Mouse (Mus musculus): ENCODE data around the gene Odf2l. TPM values are rescaled to one million over a fixed set of nuclear protein-coding genes. Genes with fewer than 3 reads are reported as not detected.

Gene Odf2l
- 4.5 and 5.4 TPM in 2 replicates for polyA plus RNA-seq (2012; rRNA removed)

- no peak for DNase-seq (ENCODE audit: low read depth)
Measured at GRCm38 (mm10) chr3:145118254-145119001, at the start of gene Odf2l. Gene Odf2l, plus strand, starts transcription at chr3:145118588.

GRCm38 (mm10) chr3:145068964-145069363 lies 49.4 kb upstream of the Odf2l start:
- DNase-seq (ENCODE audit: low read depth): no peak

GRCm38 (mm10) chr3:145072339-145072738 lies 46.0 kb upstream of the Odf2l start:
- DNase-seq (ENCODE audit: low read depth): no peak

- DNase-seq (ENCODE audit: low read depth): no peak
Measured at GRCm38 (mm10) chr3:145078405-145078804, 40.0 kb upstream of the Odf2l start.

GRCm38 (mm10) chr3:145080904-145081303 lies 37.5 kb upstream of the Odf2l start:
- no peak for DNase-seq (ENCODE audit: low read depth)

- no peak for DNase-seq (ENCODE audit: low read depth)
Measured at GRCm38 (mm10) chr3:145083081-145083480, 35.3 kb upstream of the Odf2l start.

GRCm38 (mm10) chr3:145086180-145086579 lies 32.2 kb upstream of the Odf2l start:
- DNase-seq (ENCODE audit: low read depth): no peak

- DNase-seq (ENCODE audit: low read depth): no peak
Measured at GRCm38 (mm10) chr3:145087857-145088598, 30.4 kb upstream of the Odf2l start.

- no peak for DNase-seq (ENCODE audit: low read depth)
Measured at GRCm38 (mm10) chr3:145099291-145099690, 19.1 kb upstream of the Odf2l start, which contains the start of gene Clca2. Gene Clca2, minus strand, starts transcription at chr3:145099443.

- peak; percentile 84 for DNase-seq (ENCODE audit: low read depth)
Measured at GRCm38 (mm10) chr3:145101891-145102555, 16.4 kb upstream of the Odf2l start.

GRCm38 (mm10) chr3:145103321-145103720 lies 15.1 kb upstream of the Odf2l start:
- DNase-seq (ENCODE audit: low read depth): no peak

GRCm38 (mm10) chr3:145103770-145104169 lies 14.6 kb upstream of the Odf2l start:
- no peak for DNase-seq (ENCODE audit: low read depth)

GRCm38 (mm10) chr3:145105076-145105772 lies 13.2 kb upstream of the Odf2l start:
- DNase-seq (ENCODE audit: low read depth): no peak

- DNase-seq (ENCODE audit: low read depth): no peak
Measured at GRCm38 (mm10) chr3:145105773-145106504, 12.4 kb upstream of the Odf2l start.

GRCm38 (mm10) chr3:145115169-145115568 lies 3.2 kb upstream of the Odf2l start:
- no peak for DNase-seq (ENCODE audit: low read depth)

- no peak for DNase-seq (ENCODE audit: low read depth)
Measured at GRCm38 (mm10) chr3:145117637-145118036, 751 bp upstream of the Odf2l start.

GRCm38 (mm10) chr3:145119002-145119358 lies 592 bp downstream of the Odf2l start:
- no peak for DNase-seq (ENCODE audit: low read depth)

- no peak for DNase-seq (ENCODE audit: low read depth)
Measured at GRCm38 (mm10) chr3:145119425-145119824, 1.0 kb downstream of the Odf2l start.

GRCm38 (mm10) chr3:145126618-145127017 lies 8.2 kb downstream of the Odf2l start:
- DNase-seq (ENCODE audit: low read depth): no peak

GRCm38 (mm10) chr3:145129356-145129755 lies 11.0 kb downstream of the Odf2l start:
- DNase-seq (ENCODE audit: low read depth): no peak

GRCm38 (mm10) chr3:145131210-145131868 lies 13.0 kb downstream of the Odf2l start:
- DNase-seq (ENCODE audit: low read depth): no peak
